Mouse (Mus musculus): ENCODE results near the gene Optc.

Gene Optc

DNA sequence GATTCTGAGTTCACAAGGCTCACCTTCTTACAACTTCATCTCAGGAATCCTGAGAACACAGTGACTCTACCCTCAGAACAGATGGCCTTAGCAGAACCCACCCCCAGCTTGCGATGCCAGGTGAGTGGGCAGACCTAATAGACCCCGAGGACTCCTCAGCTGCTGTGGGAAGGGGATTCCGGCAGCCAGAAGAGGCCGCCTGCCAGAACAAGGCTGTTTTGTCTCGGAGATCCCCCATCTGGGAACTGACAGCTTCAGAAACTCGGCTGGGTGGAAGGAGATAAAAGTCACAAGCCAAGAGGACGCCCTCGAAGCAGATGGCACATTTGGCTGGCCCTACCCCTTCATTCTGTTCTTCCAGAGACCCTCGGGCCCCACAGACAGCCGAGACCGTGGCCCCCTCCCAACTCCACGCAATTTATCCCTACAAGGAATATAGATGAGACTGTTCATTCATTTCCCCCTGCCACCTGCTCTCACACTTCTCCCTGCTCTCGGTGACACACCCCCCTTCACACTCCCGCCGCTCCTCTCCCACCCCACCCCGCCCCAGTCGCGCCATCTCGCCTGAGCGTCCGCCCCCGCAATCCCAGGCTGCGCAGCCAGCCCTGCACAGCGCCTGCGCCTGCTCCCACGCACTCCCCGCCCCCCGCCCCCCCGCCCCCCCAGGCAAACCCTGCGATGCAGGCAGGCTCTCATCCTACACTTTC is at the start of gene Optc:
Optc (minus strand) TSS at position 51 of the 710 bp plus-strand sequence.
- DNase-seq = peak in 1 of 2 experiments; percentile 40

DNA sequence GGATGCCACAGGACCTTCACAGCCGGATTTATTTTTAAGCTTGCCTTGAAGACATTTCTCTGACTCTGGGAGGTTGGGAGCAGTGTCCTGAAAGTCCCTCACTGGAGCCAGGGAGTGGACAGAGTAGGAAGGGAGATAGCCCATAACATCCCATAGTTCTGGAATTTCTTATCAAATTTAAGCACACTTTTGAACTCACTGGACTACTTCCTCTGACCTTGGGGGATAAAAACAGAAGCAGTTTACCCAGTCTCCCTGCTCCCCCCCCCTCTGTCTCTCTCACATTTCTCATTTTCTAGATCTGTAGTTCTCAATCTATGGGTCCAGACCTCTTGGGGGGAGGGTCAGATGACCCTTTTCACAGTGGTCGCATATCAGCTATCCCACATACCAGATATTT is 46.2 kb upstream of the Optc start:
- no peak for DNase-seq

GRCm38 (mm10) chr1:133953261-133953742 is 45.5 kb upstream of the Optc start:
- no peak for DNase-seq

GRCm38 (mm10) chr1:133951598-133951997 is 43.8 kb upstream of the Optc start:
- no peak for DNase-seq

GRCm38 (mm10) chr1:133950061-133950782 is 42.4 kb upstream of the Optc start:
- DNase-seq = no peak

DNA sequence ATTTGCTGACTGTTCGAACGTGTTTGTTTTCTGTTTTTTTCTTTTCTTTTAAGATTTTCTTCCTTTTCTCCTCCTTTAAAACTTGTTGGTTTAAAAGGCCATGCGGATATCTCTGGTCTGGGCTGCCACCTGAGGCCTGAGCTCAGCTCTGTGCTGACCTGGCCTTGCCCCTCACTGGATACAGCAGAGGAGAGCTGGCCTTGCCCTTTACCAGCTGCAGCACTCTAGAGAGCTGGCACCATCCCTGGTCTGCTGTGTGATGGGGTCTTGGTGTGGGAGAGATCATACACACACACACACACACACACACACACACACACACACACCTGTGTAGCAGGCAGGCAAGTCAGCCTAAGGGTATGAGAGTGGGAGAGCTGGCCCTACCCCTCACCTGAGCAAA is 37.3 kb upstream of the Optc start:
- DNase-seq = no peak

GRCm38 (mm10) chr1:133941904-133942303 is 34.1 kb upstream of the Optc start:
- DNase-seq = no peak

DNA sequence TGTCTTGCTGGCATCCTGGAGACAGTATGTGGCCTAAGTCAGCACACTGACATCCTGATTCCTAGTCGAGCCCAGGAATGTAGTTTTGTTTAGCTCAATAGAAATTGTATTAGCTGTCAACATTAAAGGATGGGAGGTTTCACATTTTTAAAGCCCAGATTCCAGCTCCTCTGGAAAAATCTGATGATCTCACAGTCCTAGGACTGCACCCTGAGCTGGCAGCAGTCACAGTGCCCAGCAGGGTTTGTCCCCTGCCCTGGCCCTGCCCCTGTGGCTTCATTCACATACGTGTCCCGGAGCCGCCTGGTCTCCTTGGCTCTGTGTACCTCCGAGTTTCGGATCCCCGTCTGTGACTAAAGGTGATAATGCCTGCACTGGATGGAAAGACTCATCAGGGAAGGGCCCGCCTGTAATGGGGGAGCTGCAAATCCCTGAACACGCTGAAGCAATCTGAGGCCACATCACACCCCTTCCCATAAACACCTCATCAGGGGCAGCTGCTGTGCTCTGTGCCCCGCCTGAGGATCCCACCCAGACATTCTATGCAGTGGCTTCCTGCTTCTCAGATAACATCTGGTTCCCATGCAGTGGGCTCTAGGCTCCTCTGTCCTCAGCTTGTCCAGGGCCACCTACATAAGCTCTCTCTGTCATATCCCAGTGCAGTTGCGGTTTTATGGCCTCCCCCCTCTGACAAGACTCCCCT is 33.5 kb upstream of the Optc start:
- no peak for DNase-seq

DNA sequence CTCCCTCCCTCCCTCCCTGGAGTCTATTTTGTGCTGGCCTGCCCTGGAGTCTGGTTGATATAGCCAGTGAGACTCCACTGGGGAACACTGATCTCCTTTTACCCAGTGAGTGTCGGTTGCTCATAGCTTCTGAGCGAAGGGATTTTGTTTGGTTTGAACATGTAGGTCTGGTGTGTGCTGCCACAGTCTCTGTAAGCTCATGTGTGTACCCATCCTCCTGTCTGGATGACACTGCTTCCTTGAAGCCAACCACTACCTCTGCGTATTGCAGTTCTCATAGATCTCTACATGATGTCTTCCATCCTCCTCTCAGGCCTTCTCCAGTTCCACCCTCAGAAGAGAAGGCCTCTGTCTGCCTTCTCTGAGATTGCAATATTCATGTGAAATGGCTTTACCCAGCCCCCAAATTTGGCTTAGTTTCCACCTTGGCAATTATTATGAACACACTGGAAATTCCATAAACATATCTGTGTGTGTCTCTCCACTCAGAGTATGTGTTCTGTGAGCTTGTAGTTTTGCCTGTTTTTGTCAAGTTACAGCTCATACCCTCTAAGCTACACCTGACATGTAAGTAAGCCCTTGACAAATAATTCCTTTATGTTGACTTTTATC is 32.8 kb upstream of the Optc start:
- DNase-seq = no peak

GRCm38 (mm10) chr1:133939708-133940107 is 31.9 kb upstream of the Optc start:
- no peak for DNase-seq

DNA sequence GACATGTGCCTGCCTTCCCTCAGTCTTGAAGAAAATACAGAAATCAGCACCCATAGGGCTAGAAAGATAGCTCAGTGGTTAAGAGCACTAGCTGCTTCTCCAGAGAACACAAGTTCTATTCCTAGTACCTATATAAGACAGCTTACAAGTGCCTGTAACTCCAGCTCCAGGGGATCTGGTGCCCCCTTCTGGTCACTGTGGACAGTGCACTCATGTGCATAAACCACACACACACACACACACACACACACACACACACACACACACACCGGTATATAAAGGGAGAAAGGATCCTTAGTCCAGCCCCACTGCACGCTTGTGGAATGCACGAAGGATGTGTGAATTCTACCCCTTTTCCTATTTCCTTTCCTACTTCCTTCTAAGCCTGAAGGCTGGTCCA is 28.4 kb upstream of the Optc start:
- DNase-seq = no peak

DNA sequence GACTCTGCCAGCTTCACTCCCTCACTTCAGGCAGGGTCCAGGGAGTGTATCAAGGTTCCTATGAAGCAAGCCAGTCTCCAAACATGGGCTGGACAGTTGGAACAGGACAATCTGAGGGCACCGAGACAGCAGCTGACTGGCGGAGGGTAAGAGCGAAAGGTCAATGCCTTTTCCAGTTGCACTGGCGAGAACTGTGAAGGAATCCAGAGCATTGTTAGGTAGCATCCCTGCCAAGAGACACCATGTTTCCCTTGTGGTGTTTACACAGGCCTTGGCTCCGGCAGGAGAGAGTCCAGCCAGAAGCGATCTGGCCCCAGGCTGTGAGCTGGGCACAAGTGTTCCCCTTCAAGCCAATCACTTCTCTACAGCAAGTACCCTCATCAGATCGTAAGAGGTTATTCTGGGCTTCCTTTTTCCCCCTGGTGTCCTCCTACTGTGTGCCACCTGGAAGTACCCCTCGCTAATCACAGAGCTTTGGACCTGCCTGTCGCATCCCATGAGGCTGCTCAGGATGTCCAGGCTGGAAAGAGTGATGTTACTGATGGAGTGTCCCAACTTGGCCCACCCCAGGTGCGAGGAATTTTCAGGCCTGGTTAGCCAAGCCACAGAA is 26.7 kb upstream of the Optc start:
- peak in 1 of 2 experiments; percentile 45 for DNase-seq

DNA sequence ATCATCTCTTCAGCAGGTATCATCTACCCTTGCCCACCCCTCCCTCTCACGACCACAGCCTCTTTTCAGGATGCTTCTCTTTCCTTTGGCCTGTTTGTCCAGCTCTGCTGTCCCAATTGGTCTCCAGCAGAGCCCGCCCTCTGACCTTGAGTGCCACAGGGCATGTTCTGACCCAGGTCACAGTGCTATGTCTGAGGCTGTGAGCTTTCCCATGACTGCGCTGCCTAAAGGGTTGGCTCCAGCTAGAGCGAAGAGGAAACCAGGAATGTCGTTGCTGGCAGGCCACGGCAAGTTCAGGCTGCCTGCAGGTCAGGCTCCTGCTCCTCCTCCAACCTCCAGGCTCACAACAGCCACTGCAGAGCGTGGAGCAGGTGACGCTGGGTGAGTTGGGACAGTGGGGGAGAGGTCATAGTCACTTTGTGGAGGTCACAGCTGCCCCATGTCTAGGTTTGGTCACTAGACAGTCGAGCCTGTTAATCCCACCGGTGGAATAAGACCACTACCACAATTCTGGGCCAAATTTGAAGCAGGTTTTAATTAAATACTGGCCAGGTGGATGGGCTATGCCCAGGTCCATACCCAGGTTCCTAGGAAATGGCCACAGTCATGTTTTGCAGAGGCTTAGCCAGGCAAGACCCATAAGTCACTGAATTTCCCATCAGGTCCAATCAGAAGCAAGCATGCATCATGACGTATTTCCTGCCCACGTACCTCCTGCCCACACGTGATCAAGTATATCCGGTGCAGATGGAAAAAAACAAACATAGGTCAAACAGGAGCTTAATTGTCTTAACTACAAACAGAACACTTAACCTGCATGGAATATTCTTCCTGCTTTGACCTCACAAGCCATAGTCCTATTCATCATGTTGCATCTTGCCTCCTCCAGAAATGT is 25.7 kb upstream of the Optc start:
- DNase-seq = peak; percentile 32 to 68

DNA sequence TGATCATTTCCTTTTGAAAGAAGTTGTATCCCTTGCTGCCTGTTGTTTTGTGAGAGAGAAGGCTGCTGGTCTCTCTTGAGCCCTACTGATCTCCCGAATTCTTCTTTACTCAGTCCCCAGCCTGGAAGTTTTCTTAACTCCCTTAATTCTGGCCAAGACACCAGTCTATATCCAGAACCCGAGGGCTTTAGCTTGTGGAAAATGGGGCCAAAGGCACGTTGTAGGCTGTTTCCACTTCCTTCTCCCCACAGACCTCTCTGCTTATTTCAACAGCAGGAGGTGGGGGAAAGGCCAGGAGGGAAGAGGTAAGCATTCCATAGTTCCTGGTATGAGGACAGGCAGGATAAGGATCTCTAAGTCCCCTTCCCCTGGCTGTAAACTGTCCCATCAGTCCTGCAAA is 22.2 kb upstream of the Optc start:
- DNase-seq = no peak

GRCm38 (mm10) chr1:133925223-133925622 is 17.4 kb upstream of the Optc start:
- DNase-seq = no peak

DNA sequence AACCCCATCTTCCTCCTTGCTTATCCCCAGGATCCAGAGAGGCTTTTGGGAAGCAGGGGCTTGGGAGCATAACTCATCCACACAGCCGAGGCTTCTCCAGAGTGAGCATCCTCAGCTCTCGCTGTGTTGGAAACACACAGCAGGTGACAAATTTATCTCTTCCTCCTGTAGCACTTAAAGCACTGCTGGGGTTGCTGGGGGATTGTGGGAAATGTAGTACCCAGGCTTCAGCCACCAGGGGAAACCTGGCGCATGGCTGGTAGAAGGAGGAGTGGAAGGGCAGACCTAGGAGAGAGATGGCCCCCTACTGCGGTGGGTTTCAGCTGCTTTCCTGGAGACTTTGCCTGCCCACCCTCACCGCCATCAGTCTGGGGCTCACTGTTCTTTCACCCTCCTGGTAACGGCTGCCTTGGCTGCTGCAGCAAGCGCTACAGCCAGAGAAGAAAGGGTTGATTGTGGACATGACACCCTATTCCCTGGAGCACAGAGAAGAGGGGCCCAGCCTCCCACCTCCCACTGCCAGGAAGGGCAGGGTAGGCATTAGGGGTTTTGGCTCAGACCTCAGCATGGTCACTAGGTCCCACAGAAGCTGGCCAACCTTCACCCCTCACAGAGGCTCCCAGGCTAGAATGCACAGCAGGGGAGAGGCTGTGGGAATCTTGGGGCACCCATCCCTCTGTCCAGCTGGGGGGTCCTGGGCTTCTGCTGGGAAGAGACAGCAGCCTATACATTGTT is 16.5 kb upstream of the Optc start:
- DNase-seq = no peak

DNA sequence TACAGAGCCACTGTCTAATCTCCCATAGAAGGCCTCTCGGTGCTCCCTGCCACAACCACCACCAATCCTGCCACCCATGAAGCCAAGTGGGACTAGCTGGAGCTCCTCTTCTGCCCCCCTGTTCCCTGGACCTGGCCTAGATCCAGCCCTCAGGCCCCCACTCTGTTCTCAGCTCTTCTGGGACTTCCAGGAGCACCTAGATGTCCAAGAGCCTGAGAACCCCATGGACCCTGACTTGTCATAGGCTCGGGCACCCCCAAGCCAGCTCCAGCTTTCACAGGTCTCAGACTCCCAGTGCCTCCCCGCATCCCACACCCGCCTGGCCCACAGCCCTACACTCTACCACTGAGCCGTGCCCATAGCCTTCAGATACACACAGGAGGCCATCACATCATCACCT is 15.3 kb upstream of the Optc start:
- no peak for DNase-seq

DNA sequence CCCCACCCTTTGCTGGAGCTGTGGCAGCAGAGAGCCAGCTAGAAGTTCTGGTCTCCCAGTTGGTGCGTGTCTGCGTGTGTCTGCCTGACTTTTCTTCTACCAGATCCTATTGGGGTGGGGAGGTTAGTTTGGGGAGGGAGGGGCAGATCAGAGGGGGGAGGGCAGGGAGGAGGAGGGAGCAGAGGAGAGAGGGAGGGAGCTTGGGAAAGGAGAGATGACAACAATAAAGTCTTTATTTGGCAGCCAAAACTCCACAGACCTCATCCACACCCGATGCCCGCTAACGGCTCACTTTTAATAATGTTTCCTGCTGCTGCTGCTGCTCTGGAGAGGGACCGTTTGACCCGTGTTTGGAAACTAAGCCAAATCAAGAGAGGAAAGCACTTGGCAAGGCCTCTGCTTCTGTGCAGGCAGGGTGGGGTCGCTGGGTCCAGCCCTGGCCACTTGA is 13.5 kb upstream of the Optc start, which contains the start of gene Prelp:
Prelp (minus strand) TSS at position 111 of the 448 bp plus-strand sequence.
- DNase-seq = peak; percentile 67 to 81

DNA sequence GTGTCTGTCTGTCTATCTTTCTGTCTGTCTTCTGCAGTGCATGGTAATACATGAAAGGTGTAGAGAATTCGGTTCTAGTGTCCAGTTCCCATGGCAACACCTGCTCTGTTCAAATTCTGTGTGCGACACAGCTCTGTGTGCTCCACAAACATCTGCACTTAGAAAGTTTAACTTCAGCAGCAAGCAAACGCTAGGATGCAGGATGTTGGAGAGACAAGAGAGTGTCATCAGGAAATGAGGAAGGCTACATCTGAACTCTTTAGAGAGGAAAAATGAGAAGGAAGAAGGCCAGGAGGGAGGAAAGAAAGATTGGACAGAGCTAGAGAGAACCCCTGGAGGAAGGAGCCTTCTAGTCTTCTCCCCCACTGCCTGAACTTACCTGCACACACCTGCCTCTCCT is 13.1 kb upstream of the Optc start:
- DNase-seq = no peak

DNA sequence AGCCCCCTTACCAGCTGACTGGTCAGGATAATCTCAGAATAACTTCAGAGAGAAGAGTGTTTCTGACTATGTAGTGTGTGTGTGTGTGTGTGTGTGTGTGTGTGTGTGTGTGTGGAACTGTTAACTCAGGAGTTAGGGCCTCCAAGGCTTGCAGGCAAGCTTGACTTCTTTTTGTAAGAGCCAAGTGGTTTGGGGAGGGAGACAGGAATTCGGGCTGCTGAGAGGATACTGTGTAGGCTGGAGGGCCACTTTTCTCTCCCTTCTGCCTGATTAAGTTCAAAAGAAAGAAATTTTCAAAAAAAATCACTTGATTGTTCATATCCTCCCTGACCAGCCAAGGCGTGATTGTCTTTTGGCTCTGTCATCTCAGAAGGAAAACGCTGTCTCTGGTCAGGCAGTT is 12.6 kb upstream of the Optc start:
- DNase-seq = no peak

- no peak for DNase-seq
Observed at GRCm38 (mm10) chr1:133918088-133918470, 10.3 kb upstream of the Optc start.
